Mouse (Mus musculus) hindbrain, embryonic 10.5 days (tissue): ENCODE results near the gene Ccrl2. TPM values are rescaled to one million over a fixed set of nuclear protein-coding genes. Genes with fewer than 3 reads are reported as not detected.
A peak's percentile ranks its signal among the peaks of the same experiment; 100 is the strongest.

Experiments
- DNase-seq: peaks from one replicate; pipeline ENCODE4 v3.0.0-alpha.2; 2017; ENCODE audit warnings: low spot score
- H3K27ac ChIP-seq: fragments of 300-500 bp; sonication (generic); 2 replicates; pipeline ENCODE4 v1.5.1; 2016; ENCODE audit warnings: mild to moderate bottlenecking, moderate library complexity
- H3K27me3 ChIP-seq: fragments of 300-500 bp; sonication (generic); 2 replicates; pipeline ENCODE4 v1.6.1; 2016; ENCODE audit warnings: mild to moderate bottlenecking; ENCODE audit not compliant: poor library complexity, insufficient read depth, severe bottlenecking
- H3K36me3 ChIP-seq: fragments of 300-500 bp; sonication (generic); 2 replicates; pipeline ENCODE4 v1.6.1; 2016; ENCODE audit warnings: mild to moderate bottlenecking, moderate library complexity
- H3K4me1 ChIP-seq: fragments of 300-500 bp; sonication (generic); replicated peaks from 2 replicates; pipeline ENCODE4 v1.6.1; 2016; ENCODE audit warnings: mild to moderate bottlenecking
- H3K4me3 ChIP-seq: fragments of 300-500 bp; sonication (generic); 2 replicates; pipeline ENCODE4 v1.5.1; 2016; ENCODE audit warnings: mild to moderate bottlenecking, moderate library complexity
- H3K9me3 ChIP-seq: fragments of 300-500 bp; sonication (generic); 2 replicates; pipeline ENCODE4 v1.6.1; 2016; ENCODE audit warnings: mild to moderate bottlenecking, moderate library complexity
- WGBS: fragments of 180-500 bp; shearing (Covaris S2); methylation state at CpG from one replicate; pipeline ENCODE4 v1.1.7; 2016; 5-methylcytosine and 5-hydroxymethylcytosine counted together
- polyA plus RNA-seq: library from polyadenylated mRNA; unstranded; fragments of >200 nt; fragmentation: Nextera tagmentation; extraction: Ambion mirVana; gene quantifications from 2 replicates; pipeline ENCODE4 v1.2.1, GENCODE M21; 2016

The Ccrl2 gene
- polyA plus RNA-seq, 1 experiment from 2014 or later: 0.76 TPM

DNA sequence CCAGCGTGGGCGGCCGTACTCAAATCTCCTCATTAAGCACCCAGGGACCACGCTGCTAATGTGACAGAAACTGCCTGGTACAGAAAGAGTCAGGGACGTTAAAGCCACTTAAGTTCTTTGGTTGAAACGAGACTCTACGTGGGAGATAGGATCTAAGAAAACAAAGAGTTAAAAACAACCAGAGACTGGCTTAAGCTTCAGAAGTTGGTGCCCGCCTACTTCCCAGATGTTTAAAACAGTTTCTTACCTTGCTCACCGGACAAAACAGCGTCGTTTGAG is 861 bp downstream of the Ccrl2 start:
- Histone ChIP-seq H3K4me1 (peaks cover 22% of the 10 kb centered on the region), H3K27me3 (no peaks in the 10 kb centered on the region), H3K9me3 (no peaks in the 10 kb centered on the region), H3K27ac (peak overlapping the region; percentile 37; the same call in 1 of the 2 replicates), H3K4me3 (peak overlapping the region; percentile 34), H3K36me3 (no peaks in the 10 kb centered on the region)
- 42% methylated on average over 11 of the region's 11 CpGs for WGBS
- no peak for DNase-seq

DNA sequence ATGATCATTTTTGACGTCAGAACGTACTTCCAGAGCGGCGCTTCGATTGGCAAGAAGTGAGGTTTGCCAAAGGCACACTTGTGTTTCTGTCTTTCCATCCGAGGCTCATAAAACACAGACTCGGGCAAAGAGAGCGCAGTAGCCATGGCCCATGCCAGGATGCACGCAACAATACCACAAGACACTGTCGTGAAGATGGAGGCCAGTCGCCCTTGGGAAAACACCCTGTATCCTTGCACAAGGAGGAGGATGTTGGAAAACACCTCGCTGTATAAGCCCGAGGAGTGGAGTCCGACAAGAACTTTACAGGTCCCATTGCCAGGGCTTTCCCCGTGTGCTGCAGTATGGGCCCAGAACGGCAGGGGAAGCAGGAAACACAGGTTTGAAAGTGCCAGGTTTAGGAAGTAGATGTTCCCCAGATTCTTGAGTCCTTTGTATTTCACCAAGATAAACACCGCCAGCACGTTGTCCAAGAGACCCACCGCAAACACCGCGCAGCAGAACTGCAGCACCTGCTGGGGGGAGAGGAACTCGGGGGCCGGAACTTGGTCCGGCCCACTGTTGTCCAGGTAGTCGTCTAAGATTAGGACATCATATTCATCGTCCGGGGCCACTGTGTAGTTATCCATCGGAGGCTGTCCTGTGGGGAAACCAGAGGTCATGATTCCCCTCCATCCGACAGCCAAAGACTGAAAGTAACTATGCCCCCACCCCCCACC is 1.4 kb downstream of the Ccrl2 start:
- no peak for DNase-seq
- 78% methylated on average over 29 of the region's 29 CpGs for WGBS
- H3K4me3 ChIP-seq: peak overlapping the region; percentile 34

DNA sequence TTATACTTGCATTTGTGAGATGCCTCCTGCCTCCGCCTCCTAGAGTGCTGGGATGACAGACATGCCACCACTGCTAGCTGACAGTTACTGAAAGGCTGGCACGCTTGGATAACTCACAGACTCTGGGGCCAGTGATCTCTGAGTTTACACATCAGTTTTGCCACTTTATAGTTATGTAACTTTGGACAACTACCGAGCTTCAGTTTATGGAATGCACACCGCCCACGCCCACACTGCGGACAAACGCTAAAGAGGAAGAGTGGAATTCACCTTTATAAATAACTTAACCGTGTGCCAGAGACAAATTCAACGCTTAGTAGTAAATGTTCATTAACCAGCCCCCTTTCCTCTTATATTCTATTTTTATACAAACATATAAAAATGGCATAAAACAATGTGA is 2.4 kb downstream of the Ccrl2 start:
- no peak for DNase-seq
- 89% methylated on average over 9 of the region's 9 CpGs for WGBS
- Histone ChIP-seq H3K36me3 (no peaks in the 10 kb centered on the region), H3K27me3 (no peaks in the 10 kb centered on the region), H3K4me3 (no peak overlapping the region), H3K9me3 (no peaks in the 10 kb centered on the region), H3K4me1 (peaks cover 22% of the 10 kb centered on the region), H3K27ac (no peak overlapping the region)

More for the DNA sequence above, 1.4 kb downstream of the Ccrl2 start:
- Histone ChIP-seq H3K9me3 (no peaks in the 10 kb centered on the region), H3K36me3 (no peaks in the 10 kb centered on the region), H3K27ac (peak overlapping the region; percentile 37; the same call in 1 of the 2 replicates), H3K4me1 (peaks cover 22% of the 10 kb centered on the region), H3K27me3 (no peaks in the 10 kb centered on the region)

DNA sequence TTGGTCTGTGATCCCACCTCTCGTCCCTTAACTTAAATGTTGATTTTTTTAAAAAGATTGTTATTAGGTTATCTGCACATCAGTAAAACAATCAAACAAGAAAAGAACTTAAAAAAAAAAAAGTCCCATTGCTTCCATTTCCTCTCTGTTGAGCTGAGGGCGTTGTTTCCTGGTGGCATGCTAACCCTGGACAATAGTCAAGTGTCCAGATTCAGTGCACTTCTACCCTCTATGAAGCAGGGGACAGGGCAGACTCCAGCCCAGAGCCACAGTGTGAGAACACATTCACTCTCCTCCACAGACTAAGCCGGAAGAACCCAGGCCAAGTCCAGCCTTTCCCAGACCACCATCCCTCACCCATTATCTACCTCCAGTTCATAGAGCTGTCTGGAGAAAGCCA is 8.9 kb downstream of the Ccrl2 start:
- no peaks in the 10 kb centered on the region for H3K27me3 ChIP-seq
- H3K36me3 ChIP-seq: no peaks in the 10 kb centered on the region
- WGBS: 80% methylated on average over 3 of the region's 3 CpGs
- H3K27ac ChIP-seq: no peak overlapping the region
- no peak for DNase-seq
- H3K9me3 ChIP-seq: no peaks in the 10 kb centered on the region
- H3K4me3 ChIP-seq: no peak overlapping the region
- no peaks in the 10 kb centered on the region for H3K4me1 ChIP-seq

DNA sequence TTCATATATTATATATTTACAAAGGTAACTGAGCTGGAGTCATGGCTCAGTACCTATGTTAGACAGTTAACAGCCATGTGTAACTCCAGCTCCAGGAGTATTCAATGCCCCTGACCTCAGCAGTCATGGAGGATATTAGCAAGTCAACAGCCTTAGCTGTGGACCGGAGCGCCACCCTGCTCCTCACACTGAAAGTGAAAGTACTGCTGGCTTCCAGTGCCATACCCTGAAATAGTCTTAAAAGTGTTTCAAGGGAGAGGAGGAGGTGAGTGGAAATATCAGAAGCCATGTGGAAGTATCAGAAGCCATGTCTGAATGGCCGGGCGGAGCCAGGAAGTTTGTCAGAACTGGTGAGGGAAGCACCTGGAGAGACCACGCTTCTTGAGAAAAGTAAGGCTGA is 10.1 kb downstream of the Ccrl2 start:
- H3K27me3 ChIP-seq: no peaks in the 10 kb centered on the region
- no peak overlapping the region for H3K27ac ChIP-seq
- no peaks in the 10 kb centered on the region for H3K36me3 ChIP-seq
- no peak for DNase-seq
- H3K4me3 ChIP-seq: no peak overlapping the region
- WGBS: 96% methylated on average over 5 of the region's 5 CpGs
- H3K4me1 ChIP-seq: no peaks in the 10 kb centered on the region
- no peaks in the 10 kb centered on the region for H3K9me3 ChIP-seq

DNA sequence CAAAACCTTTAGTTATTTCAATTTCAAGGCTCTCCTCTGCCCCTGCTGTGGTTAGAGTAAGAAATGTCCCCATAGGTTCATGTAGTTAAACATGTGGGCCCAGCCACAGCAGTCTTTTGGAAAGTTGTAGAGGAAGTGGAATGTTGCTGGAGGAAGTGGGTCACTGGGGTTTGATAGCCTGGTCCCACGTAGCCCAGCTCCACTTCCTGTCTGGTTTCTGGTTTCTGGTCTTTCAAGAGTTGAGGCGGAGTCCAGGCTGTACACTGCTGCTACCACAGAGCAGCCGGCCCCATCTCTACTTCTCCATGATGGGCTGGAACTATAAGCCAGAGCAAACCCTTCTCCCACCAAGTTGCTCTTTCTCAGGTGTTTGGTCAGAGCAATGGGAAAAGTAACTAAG is 11.1 kb downstream of the Ccrl2 start:
- Histone ChIP-seq H3K4me3 (no peak overlapping the region), H3K36me3 (no peaks in the 10 kb centered on the region), H3K27me3 (no peaks in the 10 kb centered on the region), H3K27ac (no peak overlapping the region), H3K9me3 (no peaks in the 10 kb centered on the region), H3K4me1 (no peaks in the 10 kb centered on the region)
- WGBS: 82% methylated on average over 3 of the region's 3 CpGs
- no peak for DNase-seq

DNA sequence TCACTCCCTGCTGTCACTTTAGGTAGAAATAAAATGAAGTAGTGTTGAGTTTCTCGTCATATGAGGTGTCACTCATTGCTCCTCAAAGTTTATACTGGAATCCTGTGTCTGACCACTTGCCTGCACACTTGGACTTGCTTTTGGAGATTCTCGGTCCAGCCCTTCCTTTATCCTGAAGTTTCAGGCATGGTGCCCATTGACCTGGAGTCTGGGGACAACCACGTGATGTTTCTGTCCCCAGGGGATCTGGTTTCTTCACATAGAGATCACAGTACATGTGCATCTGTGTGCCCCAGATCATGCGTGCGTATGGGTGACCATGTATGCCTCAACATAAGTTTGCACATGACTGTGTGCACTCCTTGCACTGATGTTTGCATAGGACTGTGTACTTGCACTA is 15.1 kb downstream of the Ccrl2 start:
- 86% methylated on average over 5 of the region's 5 CpGs for WGBS
- no peak for DNase-seq
- Histone ChIP-seq H3K36me3 (no peaks in the 10 kb centered on the region), H3K4me3 (no peak overlapping the region), H3K27ac (no peak overlapping the region), H3K27me3 (no peaks in the 10 kb centered on the region), H3K9me3 (no peaks in the 10 kb centered on the region), H3K4me1 (no peaks in the 10 kb centered on the region)

DNA sequence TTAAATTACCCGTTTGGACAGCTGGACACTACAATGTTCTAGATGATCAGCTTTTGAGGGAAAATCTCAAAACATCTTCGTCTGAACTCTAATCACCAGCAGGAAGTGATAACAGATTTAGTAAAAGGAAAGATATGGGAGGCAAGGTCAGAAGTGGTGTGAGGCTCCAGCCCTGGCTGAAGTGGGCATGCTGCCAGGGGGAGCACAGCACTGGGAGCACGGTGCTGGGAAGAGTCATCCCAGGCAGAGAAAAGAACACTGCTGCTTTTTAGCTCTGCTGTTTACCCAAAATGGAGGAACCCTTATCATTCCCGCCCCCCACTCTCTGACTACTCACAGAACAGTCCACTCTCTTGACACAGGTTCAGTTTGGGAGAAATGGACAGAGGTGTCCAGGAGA is 17.4 kb downstream of the Ccrl2 start:
- no peaks in the 10 kb centered on the region for H3K27me3 ChIP-seq
- H3K9me3 ChIP-seq: no peaks in the 10 kb centered on the region
- 84% methylated on average over 4 of the region's 4 CpGs for WGBS
- no peaks in the 10 kb centered on the region for H3K36me3 ChIP-seq
- H3K27ac ChIP-seq: no peak overlapping the region
- no peaks in the 10 kb centered on the region for H3K4me1 ChIP-seq
- no peak for DNase-seq
- no peak overlapping the region for H3K4me3 ChIP-seq

DNA sequence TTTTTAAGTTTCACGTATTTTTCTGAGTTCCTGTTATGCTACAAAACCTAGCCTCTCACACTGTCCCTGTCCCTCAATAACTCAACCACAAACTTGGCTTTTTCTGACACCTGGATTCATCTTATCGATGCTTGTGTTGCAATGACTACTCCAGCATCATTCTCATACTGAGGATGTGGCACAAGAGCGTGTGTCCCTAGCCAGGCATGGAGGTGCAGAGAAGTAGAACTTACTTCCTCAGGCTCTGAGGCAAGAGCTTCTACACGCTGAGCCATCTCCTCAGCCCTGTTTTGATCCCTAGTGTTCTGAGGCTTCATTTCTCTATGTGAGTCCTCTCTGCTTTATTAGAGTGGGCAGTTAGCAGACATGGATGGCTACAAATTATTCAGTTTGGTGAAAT is 23.6 kb downstream of the Ccrl2 start:
- 86% methylated on average over 4 of the region's 4 CpGs for WGBS
- no peaks in the 10 kb centered on the region for H3K9me3 ChIP-seq
- no peak overlapping the region for H3K27ac ChIP-seq
- H3K36me3 ChIP-seq: no peaks in the 10 kb centered on the region
- H3K27me3 ChIP-seq: no peaks in the 10 kb centered on the region
- no peaks in the 10 kb centered on the region for H3K4me1 ChIP-seq
- no peak overlapping the region for H3K4me3 ChIP-seq
- DNase-seq: no peak

DNA sequence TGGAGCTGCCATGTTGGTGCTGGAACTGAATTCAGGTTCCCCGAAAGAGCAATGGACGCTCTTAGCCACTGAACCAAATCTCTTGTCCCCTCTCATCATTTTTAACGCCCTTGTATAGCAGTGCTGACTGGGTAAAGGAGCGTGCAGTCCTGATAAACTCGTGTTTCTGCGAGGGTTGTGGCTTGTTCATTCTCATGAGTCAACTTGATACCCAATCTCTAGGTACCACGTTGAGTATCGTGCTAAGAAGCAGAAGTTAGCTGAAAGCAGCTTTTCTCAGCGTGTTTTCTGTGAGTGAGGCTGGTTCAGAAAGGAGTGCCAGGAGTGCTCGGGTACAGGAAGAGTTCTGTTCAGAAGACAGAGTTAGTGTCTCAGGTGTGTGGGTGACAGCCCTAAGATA is 30.5 kb downstream of the Ccrl2 start:
- Histone ChIP-seq H3K9me3 (no peaks in the 10 kb centered on the region), H3K27ac (no peak overlapping the region), H3K36me3 (no peaks in the 10 kb centered on the region), H3K4me3 (no peak overlapping the region), H3K27me3 (no peaks in the 10 kb centered on the region), H3K4me1 (no peaks in the 10 kb centered on the region)
- DNase-seq: no peak
- WGBS: 89% methylated on average over 10 of the region's 10 CpGs

DNA sequence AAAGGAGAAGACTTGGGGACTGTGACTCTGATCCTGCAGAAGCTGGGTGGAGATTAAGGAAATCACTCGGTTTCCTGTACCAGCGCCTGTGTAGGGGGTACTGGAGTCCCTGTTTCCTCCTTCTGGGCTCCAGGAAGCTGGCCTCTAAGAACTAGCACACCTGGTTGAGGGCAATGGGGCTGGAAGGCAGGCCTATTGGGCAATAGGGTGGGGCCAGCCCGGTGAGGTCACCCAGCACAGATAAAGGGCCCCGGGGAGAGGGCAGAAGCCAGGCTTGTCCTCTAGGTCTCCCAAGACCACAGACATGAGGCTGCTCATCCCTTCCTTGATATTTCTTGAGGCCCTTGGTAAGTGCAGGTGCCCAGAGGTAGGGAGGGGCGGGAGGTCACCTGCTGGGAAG is 38.3 kb downstream of the Ccrl2 start, which contains the start of gene Ltf:
Ltf (plus strand) TSS at position 250 of the 400 bp plus-strand sequence.
- Histone ChIP-seq H3K27me3 (no peaks in the 10 kb centered on the region), H3K4me3 (no peak within 1 kb of the TSS), H3K4me1 (no peaks in the 10 kb centered on the region), H3K36me3 (no peaks in the 10 kb centered on the region), H3K27ac (no peak within 1 kb of the TSS), H3K9me3 (no peaks in the 10 kb centered on the region)
- no peak for DNase-seq
- 72% methylated on average over 5 of the region's 5 CpGs for WGBS

DNA sequence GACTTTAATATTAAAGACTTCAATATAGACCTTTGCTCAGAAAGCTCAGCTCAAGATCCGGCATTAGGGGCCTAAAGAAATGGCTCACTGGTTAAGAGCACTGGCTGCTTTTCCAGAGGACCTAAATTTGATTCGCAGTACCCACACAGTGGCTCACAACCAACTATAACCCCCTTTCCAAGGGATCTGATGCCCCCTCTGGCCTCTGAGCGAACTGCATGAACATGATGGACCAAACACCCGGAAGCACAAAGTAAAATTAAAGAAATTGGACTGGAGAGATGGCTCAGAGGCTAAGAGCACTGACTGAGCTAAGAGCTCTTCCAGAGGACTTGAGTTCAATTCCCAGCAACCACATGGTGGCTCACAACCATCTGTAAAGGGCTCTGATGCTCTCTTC is 41.7 kb downstream of the Ccrl2 start:
- WGBS: 81% methylated on average over 4 of the region's 4 CpGs

DNA sequence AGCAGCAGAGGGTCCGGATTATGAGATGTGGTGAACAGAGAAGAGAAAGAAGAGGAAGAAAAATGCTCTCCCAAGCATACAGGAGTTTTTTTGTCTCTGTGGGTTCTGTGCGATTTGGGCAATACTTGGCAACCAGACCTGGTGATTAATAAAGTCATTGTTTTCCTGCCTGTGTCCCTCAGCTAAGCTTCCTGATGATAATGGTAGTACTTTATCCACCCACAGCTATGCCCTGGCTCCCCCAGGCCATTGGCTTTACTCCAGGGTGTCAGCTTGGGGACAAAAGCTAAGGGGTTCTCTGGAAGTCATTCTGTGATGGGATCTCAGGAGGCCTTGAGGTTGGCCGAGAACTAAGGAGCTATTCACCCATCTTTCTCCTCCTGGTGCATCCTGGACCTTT is 45.3 kb downstream of the Ccrl2 start:
- 84% methylated on average over 3 of the region's 3 CpGs for WGBS
- DNase-seq: no peak
- no peak overlapping the region for H3K27ac ChIP-seq
- H3K27me3 ChIP-seq: no peaks in the 10 kb centered on the region
- no peak overlapping the region for H3K4me3 ChIP-seq
- H3K36me3 ChIP-seq: no peaks in the 10 kb centered on the region
- no peaks in the 10 kb centered on the region for H3K9me3 ChIP-seq
- H3K4me1 ChIP-seq: no peaks in the 10 kb centered on the region; the same call in 1 of the 2 replicates

More for the DNA sequence above, 41.7 kb downstream of the Ccrl2 start:
- Histone ChIP-seq H3K4me3 (no peak overlapping the region), H3K9me3 (no peaks in the 10 kb centered on the region), H3K4me1 (no peaks in the 10 kb centered on the region; the same call in 1 of the 2 replicates), H3K27ac (no peak overlapping the region), H3K36me3 (no peaks in the 10 kb centered on the region), H3K27me3 (no peaks in the 10 kb centered on the region)
- no peak for DNase-seq

DNA sequence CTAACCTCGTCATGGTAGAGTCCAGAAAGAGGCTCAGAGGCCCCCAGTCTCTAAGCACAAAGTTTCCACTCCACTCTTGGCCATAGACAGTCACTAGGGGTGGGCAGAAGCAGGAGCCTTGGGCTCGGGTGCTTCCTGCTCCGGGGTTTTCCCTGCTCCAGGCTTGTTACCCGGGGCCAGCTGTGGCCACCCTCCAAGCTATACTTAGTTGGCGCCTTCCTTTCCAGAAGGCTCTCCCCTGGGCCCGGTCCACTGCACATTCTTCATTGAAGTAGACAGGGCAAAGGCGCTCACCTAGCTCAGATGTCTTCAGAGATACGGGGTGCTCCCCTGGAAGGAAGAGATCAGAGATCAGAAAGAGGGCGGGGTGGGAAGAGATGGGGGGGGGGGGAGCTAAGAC is 45.8 kb downstream of the Ccrl2 start:
- WGBS: 85% methylated on average over 9 of the region's 9 CpGs
- no peaks in the 10 kb centered on the region for H3K9me3 ChIP-seq
- H3K4me1 ChIP-seq: no peaks in the 10 kb centered on the region; the same call in 1 of the 2 replicates
- H3K4me3 ChIP-seq: no peak overlapping the region
- no peaks in the 10 kb centered on the region for H3K27me3 ChIP-seq
- no peak for DNase-seq
- H3K36me3 ChIP-seq: no peaks in the 10 kb centered on the region
- H3K27ac ChIP-seq: no peak overlapping the region
